Mouse (Mus musculus) liver, embryonic 14.5 days (tissue): ENCODE data around the gene Pla2g12b.

ENCODE experiments used
- CTCF ChIP-seq: IDR thresholded peaks from 2 replicates; pipeline ENCODE4 v1.5.1; 2016; ENCODE audit warnings: antibody characterized with exemption, low read depth, control low read depth
- EP300 ChIP-seq: IDR thresholded peaks from 2 replicates; pipeline ENCODE4 v1.6.1; 2016; ENCODE audit warnings: antibody characterized with exemption, low read depth

DNA sequence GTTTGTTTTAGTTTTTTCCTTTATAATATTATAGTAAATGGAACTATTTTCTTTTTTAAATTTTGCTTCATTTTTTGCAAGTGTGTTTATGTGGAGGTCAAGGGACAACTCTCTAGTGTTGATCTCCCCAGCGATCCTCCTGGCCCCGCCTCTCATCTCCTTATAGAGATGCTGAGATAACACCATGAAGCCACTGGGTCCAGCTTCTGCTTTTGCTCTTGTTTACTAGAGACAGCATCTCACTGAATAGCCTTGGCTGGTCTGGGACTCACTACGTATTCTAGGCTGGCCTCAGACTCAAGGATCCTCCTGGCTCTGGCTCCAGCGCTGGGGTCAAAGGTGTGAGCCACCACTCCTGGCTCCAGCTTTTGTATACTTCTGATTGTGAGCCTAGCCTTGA is 16.1 kb downstream of the Pla2g12b start:
- TF ChIP-seq CTCF: no peak
- no peak for TF ChIP-seq EP300
